Mouse (Mus musculus): ENCODE data around the gene Zbtb17. TPM values are rescaled to one million over a fixed set of nuclear protein-coding genes. Genes with fewer than 3 reads are reported as not detected.

The Zbtb17 gene
- not detected for polyA plus RNA-seq (2014; fragmentation: Illumina TruSeq; extraction: RNeasy Lipid Tissue Mini Kit (QIAGEN cat#74804))

DNA sequence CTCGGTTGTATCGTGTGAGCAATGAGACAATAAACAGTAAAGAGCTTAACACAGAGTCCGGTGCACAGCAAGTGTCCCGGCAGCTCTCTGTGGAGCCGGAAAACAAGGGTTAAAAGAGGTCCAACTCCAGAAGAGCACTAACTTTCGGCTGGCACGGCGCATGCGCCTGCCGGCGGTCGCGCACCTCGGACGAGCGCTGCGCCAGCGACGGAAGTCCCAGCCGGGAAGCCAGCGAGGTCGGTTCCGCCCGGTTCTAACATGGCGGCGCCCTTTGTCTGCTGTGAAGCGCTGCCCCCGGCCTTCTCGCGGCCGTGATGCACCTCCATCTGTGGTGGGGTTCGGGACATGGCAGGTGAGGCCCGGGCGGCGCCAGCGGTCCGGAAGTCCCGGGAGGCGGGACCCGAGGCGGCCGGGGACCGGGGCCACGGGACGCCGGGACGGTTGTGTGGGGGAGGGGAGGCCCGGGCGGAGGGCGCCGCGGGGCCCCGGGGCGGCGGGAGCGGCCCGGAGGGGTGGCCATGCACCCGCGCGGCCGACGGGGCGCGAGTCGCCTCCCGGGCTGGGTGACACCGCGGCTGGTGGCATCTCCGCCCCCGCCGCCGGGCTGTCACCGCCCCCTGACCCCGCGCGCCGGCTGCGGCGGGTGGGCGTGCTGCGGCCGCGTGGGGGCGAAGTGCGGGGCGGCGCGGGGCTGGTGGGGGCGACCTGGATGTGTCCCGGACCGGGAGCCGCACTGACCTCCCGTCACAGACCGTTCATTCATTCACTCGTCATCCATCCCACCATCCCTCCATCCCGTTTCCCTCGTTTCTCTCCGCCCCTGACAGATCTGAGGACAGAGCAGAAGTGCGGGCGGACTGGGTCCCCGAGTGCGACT lies at the start of gene Zbtb17:
TSS of gene Zbtb17 (plus strand) at position 204 of the 877 bp plus-strand sequence.

DNA sequence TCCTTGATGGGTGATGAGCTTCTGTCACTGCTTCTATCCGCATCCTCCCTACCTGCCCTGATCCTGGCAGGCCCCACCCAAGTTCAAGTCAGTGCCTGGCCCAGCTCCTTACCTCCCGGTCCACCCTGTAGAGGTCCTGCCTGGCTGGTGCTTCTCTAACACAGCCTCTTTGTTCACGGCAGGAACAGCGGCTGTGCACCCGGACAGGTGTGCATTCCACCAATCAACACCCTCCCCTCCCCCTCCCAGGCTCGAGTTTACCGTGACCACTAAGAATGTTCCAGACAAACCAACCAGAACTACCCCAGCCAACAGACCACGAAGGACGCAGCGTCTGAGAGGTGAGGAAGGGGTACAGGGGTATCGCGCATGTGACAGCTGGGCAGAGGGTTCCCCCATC lies 45.9 kb upstream of the Zbtb17 start, which contains the start of gene Clcnka:
TSS of gene Clcnka (minus strand) at position 180 of the 400 bp plus-strand sequence.

DNA sequence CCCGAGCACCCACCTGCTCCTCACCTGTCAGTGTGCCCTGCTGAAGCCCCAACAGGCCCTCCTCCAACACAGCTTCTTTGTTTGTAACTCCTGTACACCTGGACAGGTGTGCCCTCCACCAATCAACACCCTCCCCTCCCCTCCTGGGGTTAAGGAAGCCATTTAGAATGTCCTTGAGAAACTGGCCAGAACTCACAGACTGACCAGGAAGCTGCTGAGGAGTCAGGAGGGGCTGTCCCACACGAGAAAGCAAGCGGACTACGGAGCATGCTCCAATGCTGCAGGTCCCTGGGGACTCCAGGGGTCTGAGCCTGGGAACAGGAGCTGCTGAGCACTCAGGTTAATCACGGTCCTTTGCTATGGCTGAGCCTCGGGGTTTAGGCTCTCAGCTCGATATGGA lies 28.5 kb upstream of the Zbtb17 start, which contains the start of gene Clcnkb:
TSS of gene Clcnkb (minus strand) at position 91 of the 400 bp plus-strand sequence.

DNA sequence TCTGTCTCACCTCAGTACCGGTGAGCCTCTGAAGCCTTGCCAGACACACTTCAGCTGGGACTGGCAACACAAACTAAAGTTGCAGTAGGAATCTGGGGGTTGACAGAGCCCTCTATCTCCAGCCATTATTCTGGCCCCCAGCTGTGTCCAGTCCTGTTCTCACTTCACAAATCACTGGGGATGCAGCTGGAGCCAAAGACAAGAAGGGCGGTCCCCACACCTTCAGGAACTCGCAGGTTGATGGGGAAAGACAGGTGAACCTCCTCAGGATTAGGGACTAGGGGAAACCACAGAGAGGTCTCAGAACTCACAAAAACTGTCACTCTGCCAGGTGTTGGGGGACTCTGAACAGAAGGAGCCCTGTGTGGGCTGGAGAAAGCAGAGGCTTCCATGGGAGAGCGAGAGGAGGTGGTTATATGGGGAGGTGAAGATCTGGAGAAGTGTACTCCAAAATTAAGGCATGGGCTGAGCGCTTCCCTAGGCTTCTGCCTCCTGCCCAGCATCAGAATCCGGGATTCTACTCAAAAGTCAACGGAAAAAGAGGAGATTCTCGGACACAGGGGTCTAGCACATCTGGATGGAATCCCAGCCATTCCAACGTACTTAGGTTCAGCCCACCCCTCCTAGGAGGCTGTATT lies 24.1 kb upstream of the Zbtb17 start, which contains the start of gene Hspb7:
TSS of gene Hspb7 (plus strand) at position 588 of the 638 bp plus-strand sequence.

DNA sequence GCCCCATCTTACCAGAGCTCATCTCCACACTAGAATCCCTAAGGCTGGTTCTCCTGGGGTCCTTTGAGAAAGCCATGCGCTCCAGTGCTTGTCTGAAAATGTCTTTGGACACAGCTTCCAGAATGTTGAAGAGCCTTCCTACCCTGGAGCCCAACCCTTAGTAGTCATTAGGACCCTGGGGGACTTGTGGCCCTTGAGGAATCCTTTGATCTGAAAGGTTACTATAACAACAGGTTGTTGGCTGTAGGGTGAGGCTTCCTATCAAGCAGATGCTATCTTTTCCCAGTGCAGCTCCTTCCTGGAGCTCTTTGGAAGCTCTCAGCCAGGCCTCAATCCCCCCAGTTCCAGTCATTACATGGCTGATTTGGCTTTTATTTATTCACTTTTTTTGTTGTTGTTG lies 8.5 kb upstream of the Zbtb17 start, which contains the start of gene Srarp:
TSS of gene Srarp (minus strand) at position 132 of the 400 bp plus-strand sequence.

Other genes with a start within 250 kb of the Zbtb17 start
- not detected for gene Rsg1, start 230.7 kb upstream of the Zbtb17 start, polyA plus RNA-seq (2014; fragmentation: Illumina TruSeq; extraction: RNeasy Lipid Tissue Mini Kit (QIAGEN cat#74804))
- 0.11 TPM for gene Arhgef19, start 205.2 kb upstream of the Zbtb17 start, polyA plus RNA-seq (2014; fragmentation: Illumina TruSeq; extraction: RNeasy Lipid Tissue Mini Kit (QIAGEN cat#74804))
- not detected for gene Epha2, start 143.4 kb upstream of the Zbtb17 start, polyA plus RNA-seq (2014; fragmentation: Illumina TruSeq; extraction: RNeasy Lipid Tissue Mini Kit (QIAGEN cat#74804))
- not detected for gene Fam131c, start 76.4 kb upstream of the Zbtb17 start, polyA plus RNA-seq (2014; fragmentation: Illumina TruSeq; extraction: RNeasy Lipid Tissue Mini Kit (QIAGEN cat#74804))
- gene Clcnka, start 45.9 kb upstream of the Zbtb17 start, polyA plus RNA-seq (2014; fragmentation: Illumina TruSeq; extraction: RNeasy Lipid Tissue Mini Kit (QIAGEN cat#74804)): not detected
- gene Clcnkb, start 28.6 kb upstream of the Zbtb17 start, polyA plus RNA-seq (2014; fragmentation: Illumina TruSeq; extraction: RNeasy Lipid Tissue Mini Kit (QIAGEN cat#74804)): not detected
- 0.57 TPM for gene Hspb7, start 23.9 kb upstream of the Zbtb17 start, polyA plus RNA-seq (2014; fragmentation: Illumina TruSeq; extraction: RNeasy Lipid Tissue Mini Kit (QIAGEN cat#74804))
- gene Srarp, start 8.5 kb upstream of the Zbtb17 start, polyA plus RNA-seq (2014; fragmentation: Illumina TruSeq; extraction: RNeasy Lipid Tissue Mini Kit (QIAGEN cat#74804)): not detected
- gene Spen, start 93.9 kb downstream of the Zbtb17 start, polyA plus RNA-seq (2014; fragmentation: Illumina TruSeq; extraction: RNeasy Lipid Tissue Mini Kit (QIAGEN cat#74804)): 10.1 TPM
- gene Fblim1, start 161.4 kb downstream of the Zbtb17 start, polyA plus RNA-seq (2014; fragmentation: Illumina TruSeq; extraction: RNeasy Lipid Tissue Mini Kit (QIAGEN cat#74804)): 17.2 TPM
- not detected for gene Tmem82, start 174.0 kb downstream of the Zbtb17 start, polyA plus RNA-seq (2014; fragmentation: Illumina TruSeq; extraction: RNeasy Lipid Tissue Mini Kit (QIAGEN cat#74804))
- not detected for gene Slc25a34, start 179.2 kb downstream of the Zbtb17 start, polyA plus RNA-seq (2014; fragmentation: Illumina TruSeq; extraction: RNeasy Lipid Tissue Mini Kit (QIAGEN cat#74804))
- 1.4 TPM for gene Plekhm2, start 220.2 kb downstream of the Zbtb17 start, polyA plus RNA-seq (2014; fragmentation: Illumina TruSeq; extraction: RNeasy Lipid Tissue Mini Kit (QIAGEN cat#74804))
- not detected for gene Rsc1a1, start 240.9 kb downstream of the Zbtb17 start, polyA plus RNA-seq (2014; fragmentation: Illumina TruSeq; extraction: RNeasy Lipid Tissue Mini Kit (QIAGEN cat#74804))

Measured in ovary, adult 10 weeks (tissue).